Mouse (Mus musculus) CD4-positive helper T cell, adult 2 months (primary cell): ENCODE data around the gene Dqx1.

ENCODE experiments used
- DNase-seq: peaks from one replicate; pipeline ENCODE4 v3.0.0-alpha.2; 2012; ENCODE audit warnings: low read depth, missing footprints, low spot score

Dqx1 gene

GRCm38 (mm10) chr6:83057790-83058189 is at the start of gene Dqx1:
Gene Dqx1 (plus strand): TSS chr6:83057844.
- no peak for DNase-seq

DNA sequence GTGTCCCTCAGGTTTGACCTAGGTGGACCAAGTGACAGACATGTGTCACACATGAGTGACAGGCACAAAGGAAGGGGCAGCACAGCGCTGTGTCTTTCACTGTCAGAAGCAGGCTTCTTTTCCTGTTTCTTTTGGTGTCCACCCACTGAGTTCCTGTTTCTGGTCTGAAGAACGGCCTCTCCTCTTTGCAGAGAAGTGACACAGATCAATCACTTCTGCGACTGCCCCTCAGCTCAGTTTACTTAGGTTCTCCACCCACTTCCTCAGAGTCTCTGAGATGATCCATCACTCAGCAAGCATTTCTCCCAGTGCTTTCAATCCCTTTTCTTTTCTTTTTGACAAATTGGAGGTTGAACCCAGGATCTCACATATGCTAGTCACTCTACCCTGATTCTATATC is 49.0 kb upstream of the Dqx1 start:
- no peak for DNase-seq

DNA sequence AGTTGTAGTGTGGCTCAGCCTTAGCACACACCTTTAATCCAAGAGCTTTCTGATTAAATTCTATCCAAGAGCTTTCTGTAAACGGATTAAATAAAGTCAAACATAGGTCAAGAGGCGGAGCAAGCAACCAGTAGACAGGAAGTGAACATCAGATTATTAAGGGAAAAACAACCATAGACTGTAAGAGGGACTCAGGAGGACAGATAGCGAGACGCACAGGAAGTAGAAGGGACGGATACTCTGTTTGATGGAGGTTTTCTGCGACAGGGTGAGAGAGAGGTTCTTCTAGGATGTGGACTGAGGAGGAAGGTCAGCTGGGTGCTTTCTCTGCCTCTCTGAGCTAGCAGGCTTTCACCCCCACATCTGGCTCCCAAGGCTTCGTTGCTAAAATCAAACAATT is 47.6 kb upstream of the Dqx1 start:
- DNase-seq, result peak; percentile 54

DNA sequence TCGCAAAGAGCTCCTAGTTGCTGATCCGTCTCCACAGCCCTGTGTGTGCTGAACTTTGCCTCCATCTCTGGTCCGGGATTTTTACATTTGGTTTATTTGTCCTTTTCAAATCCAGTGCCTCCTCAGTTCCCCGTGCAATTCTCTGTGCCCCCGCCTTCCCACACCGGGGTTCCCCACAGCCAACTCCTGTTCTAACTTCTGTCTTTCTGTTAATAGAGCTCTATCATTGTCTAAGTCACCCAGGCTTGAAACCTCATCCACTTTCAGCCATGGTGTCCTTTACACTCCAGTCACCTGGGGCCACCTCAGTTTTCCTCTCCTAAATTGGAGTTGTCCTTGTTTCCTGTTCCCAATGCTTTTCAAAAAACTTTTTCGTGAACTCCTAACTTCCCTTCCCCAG is 46.4 kb upstream of the Dqx1 start:
- no peak for DNase-seq

DNA sequence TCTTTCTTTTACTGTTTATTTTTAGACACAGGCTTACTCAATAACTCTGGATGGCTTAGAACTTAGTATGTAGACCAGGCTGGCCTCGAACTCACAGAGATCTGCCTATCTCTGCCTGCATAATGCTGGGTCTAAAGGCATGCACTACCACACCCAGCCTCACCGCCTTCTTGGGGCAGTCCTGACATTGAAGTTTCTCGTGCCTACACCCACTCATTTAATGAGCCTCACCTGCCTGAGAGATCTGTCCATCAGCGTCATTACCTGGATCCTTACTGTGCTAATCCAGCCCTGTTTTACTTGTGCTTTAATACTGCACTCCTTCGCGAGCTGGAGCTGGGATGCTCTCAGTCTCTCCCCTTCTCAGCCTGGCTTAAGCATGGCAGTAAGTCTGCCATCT is 45.9 kb upstream of the Dqx1 start:
- no peak for DNase-seq

DNA sequence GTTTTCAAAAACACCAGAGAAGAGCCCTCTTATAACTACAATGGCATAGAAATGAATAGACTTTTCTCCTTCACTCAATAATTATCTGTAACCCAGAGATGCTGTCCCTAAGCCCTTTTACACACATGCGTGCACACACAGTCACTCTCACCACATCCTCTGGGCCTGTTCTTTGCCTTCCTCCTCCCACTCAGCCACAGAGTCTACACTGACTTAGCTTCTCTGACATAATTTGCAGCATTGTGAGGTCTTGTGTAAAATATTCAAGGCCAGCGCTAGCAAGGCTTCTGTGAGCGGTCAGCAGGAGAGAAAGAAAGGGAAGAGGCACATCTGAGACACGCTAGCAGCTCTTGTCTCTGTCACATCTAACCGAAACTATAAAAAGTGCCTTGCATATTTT is 44.2 kb upstream of the Dqx1 start:
- DNase-seq, result peak; percentile 50

DNA sequence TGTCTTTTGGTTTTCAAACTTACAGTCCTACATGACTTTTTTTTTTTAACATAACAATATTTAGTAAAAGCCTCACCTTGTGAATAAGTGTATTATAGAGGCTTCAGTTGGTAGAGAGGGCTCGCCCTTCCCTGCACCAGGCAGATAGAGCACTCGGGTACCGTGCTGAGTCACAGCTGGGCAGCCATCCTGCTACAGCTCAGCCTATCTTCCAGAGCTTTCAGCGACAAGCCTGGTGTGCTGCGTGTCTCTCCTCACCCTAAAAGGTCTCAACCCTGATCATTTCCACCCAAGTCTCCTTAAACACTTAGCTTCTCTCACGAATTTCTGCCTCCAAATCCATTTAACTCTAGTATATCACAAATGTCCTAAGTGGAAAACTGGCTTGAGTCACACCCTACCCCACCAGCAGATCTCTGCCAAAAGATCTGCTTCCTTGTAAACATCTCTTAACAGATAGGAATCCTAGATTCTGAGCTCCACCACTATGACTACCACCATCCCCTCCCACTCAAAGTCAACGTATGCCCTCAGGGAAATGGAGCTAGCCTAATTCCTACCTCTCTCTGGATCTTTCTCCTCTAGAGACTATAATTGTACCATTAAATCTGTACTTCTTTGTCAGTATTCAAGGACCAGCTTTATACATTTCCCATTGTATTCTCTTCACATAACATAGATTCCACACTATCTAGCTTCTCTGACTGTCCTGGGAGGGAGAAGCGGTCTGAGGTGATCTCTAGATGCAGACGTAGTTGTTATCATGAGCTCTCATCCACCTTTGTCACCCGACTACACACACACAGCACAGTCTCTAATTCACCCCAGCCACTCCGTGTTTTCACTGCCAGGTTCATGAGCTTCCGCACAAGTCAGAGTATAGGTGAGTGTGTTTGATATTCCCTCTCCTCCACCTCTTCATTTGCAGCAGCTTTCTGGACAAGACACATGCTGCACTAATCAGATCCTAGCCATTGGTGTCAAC is 42.9 kb upstream of the Dqx1 start:
- DNase-seq, result no peak

GRCm38 (mm10) chr6:83015749-83016148 is 41.9 kb upstream of the Dqx1 start:
- no peak for DNase-seq

DNA sequence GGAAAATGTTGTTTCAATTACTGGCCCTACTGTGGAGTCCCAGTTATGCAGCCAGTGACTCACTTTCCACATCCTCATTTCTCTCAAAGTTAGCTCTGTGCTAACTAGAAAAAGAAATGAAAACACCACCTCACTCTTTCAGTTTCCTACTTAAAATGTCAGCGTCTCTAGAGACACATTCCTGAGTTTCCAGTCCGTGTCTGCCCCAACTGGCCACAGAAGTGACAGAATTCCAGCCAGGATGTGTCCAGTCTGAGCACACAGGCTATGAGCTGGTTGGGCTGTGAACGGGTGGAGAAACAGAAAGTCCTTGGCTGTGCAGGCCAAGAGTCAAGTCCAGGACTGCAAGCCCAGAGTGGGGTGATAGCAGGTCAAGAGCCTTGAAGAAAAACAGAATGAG is 40.5 kb upstream of the Dqx1 start:
- no peak for DNase-seq

DNA sequence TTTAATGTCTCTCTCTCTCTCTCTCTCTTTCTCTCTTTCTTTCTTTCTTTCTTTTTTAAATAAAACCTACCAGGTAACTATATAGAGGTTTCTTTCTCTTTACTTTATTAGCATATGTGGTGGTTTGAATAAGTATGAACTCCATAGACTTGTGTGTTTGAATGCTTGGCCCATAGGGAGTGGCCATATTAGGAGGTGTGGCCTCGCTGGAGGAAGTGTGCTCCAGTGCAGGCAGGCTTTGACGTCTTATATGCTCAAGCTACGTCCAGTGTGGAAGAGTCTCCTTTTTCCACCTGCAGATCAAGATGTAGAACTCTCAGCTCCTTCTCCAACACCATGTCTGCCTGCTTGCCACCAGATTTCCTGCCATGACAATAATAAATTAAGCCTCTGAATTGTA is 38.6 kb upstream of the Dqx1 start:
- DNase-seq, result no peak

DNA sequence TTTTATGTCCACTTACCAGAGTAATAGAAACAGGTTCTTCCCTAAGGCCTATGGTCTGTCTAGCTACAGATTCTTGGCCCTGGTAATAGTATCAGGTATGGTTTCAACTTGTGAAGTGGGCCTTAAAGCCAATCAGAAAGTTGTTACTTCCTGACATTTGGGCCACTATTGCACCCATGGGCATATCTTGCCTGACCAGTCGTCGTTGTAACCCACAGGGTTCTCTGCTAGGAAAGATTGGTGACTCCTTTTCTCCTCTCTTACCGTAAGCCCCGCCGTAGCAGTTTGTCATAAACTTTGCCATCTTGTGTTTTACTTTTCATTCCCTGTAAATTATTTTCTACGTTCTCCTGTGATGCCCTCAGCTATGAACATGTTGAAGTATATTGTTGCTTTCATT is 37.5 kb upstream of the Dqx1 start:
- DNase-seq, result no peak

DNA sequence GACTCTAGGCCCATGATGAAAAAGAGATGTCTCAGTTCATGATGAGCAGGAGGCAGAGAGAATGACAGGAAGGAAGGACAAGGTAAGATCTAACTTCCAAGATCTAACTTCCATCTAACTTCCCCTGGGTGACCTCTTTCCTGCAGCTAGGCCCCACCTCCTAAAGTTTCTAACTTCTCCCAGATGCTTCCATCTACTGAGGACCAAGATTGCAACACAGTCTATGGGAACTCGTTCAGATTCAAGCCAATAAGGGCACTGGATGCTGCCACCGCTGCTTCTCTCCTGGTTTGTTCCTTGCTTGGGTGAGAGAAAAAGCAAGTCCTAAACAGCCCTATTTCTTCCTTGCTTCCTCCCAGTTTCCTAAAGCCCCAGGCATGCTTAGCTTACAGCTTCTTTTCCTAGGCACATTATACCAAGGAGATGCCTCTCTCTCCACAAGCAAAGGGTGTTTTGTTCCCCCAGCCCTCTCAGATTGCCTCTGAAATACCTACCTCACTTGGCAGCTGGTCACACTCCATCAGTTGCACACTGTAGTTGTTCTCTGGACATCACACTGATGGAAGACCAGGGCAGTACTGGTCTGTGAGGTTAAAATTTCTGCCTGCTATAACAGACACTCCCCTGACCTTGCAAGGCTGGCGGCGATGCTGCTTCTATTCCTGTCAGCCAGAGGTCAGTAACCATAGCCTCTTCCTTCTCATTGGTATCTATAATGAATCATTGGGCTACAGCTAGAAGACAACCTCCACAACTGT is 36.6 kb upstream of the Dqx1 start:
- no peak for DNase-seq

GRCm38 (mm10) chr6:83023008-83023407 is 34.6 kb upstream of the Dqx1 start:
- DNase-seq, result no peak

GRCm38 (mm10) chr6:83023786-83024185 is 33.9 kb upstream of the Dqx1 start:
- DNase-seq, result no peak

DNA sequence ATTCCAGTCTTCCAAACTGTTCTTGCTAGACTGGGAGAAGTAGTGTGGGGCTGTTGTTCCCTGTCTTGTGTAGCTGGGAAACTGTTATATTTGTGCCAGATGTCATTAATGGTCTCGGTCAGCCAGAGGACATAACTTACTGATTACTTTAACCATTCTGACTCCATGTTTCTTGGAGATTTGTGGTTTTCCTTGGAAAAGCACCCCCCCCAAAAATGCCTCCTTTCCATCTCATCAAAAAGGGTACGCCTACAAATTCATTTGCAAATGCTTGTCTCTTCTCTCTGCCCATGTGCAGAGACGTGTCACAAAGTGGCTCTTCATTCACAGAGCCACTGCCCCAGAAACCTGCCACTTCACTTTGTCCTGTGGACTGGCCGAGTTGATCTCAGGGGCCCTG is 33.2 kb upstream of the Dqx1 start:
- DNase-seq, result no peak

DNA sequence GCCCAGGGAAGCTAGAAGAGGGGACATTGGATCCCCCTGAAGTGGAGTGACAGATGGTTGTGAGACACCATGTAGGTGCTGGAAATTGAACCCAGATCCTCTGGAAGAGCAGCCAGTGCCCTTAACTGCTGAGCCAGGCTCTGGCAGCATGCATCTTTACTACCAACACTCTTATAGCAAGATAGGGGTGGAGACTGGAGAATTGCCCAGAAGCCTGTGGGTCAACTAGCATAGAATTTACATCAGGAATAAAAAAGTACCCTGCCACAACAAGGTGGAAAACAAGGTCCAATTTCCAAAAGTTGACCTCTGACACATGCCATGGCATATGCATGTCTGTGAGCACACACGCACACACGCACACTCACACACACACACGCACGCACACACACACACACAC is 32.4 kb upstream of the Dqx1 start:
- DNase-seq, result no peak

DNA sequence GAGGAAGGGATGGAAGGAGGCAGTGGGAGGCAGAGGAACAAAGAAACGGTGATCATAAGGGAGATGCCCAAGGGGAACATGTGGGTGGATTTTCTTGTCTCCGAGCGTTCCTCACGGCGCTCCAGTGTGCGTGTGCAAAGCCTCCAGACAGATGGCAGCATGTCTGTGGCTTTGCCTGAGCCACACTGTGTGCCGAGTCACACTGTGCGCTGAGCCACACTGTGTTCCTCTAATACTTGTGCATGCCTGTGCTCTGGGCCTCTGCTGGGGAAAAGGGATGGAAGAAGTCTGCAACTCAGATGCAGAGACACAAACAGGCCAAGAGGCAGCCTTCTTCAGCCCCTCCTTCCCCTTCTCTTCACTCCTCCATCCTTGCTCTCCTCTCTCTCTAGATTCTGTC is 30.4 kb upstream of the Dqx1 start:
- DNase-seq, result no peak

DNA sequence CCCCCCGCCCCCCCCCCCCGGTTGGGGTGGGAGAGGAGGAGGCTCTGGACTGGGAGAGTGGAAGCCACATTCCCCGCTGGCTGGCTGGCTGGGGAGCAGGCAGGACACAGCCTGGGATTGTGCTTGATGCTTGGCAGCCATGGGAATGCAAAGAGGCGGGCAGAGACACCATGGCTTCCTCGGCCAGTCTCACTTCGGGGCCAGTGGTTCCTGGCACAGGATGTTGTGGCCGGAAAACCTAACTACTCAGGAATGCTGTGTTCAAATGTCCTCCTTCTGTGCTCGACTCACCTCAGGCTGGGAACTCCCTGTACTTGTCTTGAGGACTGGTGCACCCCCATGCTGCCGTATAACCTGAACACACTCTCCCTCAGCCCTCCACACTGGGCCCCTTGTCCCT is 29.9 kb upstream of the Dqx1 start:
- no peak for DNase-seq

DNA sequence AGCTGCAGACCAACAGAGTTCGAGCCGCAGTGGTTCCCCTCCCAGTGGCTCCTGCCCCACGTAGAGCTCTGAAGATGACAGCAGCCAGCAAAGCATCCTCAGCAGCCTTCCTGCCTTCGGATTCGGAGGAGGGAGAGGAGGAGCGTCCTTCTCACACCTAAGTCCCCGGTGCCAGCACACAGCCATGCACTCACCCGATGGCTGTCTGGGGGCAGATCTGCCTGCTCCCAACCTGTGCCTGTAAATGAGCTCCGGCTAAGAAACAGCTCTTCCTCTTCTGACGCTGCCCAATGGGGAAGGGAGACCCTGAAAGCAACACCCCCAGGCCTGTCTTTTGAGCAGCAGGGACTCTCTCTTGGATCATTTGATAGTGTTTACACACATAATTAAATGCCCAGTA is 27.9 kb upstream of the Dqx1 start:
- no peak for DNase-seq

DNA sequence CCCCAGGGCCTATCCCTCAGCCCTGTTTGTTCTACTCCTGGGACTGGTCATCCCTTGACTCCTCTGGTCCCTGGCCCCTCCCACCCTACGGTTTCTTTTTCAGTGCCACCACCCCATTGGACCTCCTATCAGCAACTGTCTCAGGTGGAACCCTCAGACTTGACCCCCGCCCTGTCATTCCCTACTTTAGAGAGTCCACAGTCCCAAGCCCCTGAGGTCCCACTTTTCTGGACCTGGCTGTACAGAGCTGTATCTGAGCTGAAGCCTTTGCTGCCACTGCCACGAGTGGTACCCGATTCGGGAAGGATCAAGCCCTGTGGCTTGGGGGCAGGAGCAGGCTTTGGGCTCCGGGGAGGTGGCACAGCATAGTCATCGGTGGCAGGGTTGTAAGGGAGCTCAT is 26.5 kb upstream of the Dqx1 start:
- DNase-seq, result no peak

DNA sequence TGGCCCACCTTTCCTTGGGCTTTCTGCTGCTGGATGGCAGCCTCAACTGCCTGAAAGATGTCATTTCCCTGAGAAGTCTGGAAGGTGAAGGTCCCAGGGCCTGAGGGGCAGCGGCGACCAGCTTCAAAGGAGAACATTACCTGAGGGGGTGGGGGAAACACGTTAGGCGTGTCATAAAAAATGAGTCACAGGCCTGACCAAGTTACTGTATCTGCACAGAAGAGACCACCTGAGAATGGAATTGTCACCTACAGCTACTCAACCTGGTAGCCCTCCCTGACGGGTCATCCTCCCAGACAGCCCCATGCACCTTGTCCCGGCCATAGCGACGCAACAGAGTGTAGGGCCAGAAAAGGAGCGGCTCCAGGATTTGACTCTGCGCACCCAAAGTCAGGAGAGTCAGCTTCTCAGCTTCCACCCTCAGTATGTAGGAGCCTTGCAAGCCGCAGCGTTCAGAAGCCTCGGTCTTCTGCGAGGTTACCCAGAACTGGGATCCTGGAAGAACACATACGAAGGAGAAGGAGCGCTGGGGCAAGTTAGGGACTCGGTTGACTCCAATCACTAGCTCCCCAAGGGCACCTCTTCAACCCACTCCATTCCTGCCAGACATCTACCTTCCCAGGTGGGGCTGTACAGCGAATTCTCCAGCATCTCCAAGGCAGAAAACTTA is 25.6 kb upstream of the Dqx1 start:
- DNase-seq, result no peak

- peak; percentile 61 for DNase-seq
Observed at GRCm38 (mm10) chr6:83032769-83033191, 24.9 kb upstream of the Dqx1 start.
